Mouse (Mus musculus) hindbrain, embryonic 10.5 days (tissue): ENCODE results near the gene Vav3. TPM values are rescaled to one million over a fixed set of nuclear protein-coding genes. Genes with fewer than 3 reads are reported as not detected.
A peak's percentile ranks its signal among the peaks of the same experiment; 100 is the strongest.

Source experiments
- DNase-seq: peaks from one replicate; pipeline ENCODE4 v3.0.0-alpha.2; 2017; ENCODE audit warnings: low spot score
- H3K27ac ChIP-seq: fragments of 300-500 bp; sonication (generic); 2 replicates; pipeline ENCODE4 v1.5.1; 2016; ENCODE audit warnings: mild to moderate bottlenecking, moderate library complexity
- H3K27me3 ChIP-seq: fragments of 300-500 bp; sonication (generic); 2 replicates; pipeline ENCODE4 v1.6.1; 2016; ENCODE audit warnings: mild to moderate bottlenecking; ENCODE audit not compliant: poor library complexity, insufficient read depth, severe bottlenecking
- H3K36me3 ChIP-seq: fragments of 300-500 bp; sonication (generic); 2 replicates; pipeline ENCODE4 v1.6.1; 2016; ENCODE audit warnings: mild to moderate bottlenecking, moderate library complexity
- H3K4me1 ChIP-seq: fragments of 300-500 bp; sonication (generic); replicated peaks from 2 replicates; pipeline ENCODE4 v1.6.1; 2016; ENCODE audit warnings: mild to moderate bottlenecking
- H3K4me3 ChIP-seq: fragments of 300-500 bp; sonication (generic); 2 replicates; pipeline ENCODE4 v1.5.1; 2016; ENCODE audit warnings: mild to moderate bottlenecking, moderate library complexity
- H3K9me3 ChIP-seq: fragments of 300-500 bp; sonication (generic); 2 replicates; pipeline ENCODE4 v1.6.1; 2016; ENCODE audit warnings: mild to moderate bottlenecking, moderate library complexity
- WGBS: fragments of 180-500 bp; shearing (Covaris S2); methylation state at CpG from one replicate; pipeline ENCODE4 v1.1.7; 2016; 5-methylcytosine and 5-hydroxymethylcytosine counted together
- polyA plus RNA-seq: library from polyadenylated mRNA; unstranded; fragments of >200 nt; fragmentation: Nextera tagmentation; extraction: Ambion mirVana; gene quantifications from 2 replicates; pipeline ENCODE4 v1.2.1, GENCODE M21; 2016

Gene Vav3
- polyA plus RNA-seq: 8.9 and 12.2 TPM in 2 replicates

DNA sequence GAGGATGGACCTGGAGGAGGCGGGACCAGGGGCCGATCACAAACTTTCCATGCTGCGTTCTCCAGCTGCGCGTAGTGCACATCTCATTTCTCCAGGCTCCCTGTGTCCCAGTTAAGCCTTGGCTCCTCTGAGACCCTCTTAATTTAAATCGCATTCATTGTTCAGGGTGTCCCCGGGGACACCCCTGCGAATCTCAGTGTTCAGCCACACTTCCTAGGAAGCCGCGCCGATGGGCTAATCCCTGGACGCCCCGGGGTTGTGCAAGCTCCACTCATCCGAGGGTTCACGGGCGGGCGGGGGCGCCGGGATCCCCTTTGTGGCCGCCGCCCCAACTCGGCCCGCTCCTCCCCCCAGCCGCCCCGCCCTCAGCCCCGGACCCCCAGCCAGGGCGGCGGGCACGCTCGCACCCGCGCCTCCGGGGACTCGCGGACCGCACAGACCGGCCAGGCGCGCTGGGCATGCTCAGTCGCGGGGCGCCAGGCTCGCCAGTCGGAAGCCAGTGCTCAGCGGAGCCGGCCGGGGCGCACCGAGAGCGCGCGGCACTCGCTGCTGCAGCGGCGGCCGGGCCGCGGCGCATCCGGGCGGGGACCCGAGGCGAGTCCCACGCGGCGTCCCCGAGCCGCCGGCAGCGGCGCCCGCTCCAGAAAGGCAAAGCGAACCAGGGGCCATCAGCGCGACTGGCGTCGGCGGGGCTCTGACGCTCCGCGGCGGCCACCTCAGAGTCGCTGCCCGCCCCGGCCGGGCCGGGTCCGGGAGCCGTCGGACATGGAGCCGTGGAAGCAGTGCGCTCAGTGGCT is at the start of gene Vav3:
Gene Vav3 (plus strand): TSS at position 380 of the 797 bp plus-strand sequence.
- Histone ChIP-seq H3K4me1 (peaks cover 26% of the 10 kb centered on the region), H3K36me3 (no peaks in the 10 kb centered on the region), H3K27ac (peak within 1 kb of the TSS; percentile 91), H3K27me3 (peaks cover 16% of the 10 kb centered on the region), H3K4me3 (peak within 1 kb of the TSS; percentile 83), H3K9me3 (no peaks in the 10 kb centered on the region)
- WGBS: under 1% methylated on average over 92 of the region's 92 CpGs
- DNase-seq: peak; percentile 71

DNA sequence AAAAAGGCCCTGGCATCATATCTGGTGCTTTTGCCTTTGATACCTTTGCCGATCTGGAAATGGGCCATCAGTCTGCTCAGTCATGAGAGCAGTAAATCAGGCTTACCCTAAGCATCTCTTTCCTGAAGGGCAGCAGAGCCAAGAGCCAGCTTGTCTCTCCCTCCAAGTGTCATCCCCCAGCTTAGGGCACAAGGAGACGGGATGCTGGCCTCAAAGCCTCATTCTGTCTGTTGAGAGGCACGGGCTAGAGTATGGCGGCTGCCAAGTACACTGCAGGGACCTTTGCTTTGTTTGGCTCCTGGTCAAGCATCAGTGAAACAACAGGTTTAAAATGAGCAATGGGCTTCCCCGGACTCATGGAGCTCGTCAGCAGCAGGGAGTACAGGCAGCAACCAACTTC is 41.6 kb upstream of the Vav3 start:
- no peak for DNase-seq
- H3K27me3 ChIP-seq: no peaks in the 10 kb centered on the region
- 57% methylated on average over 6 of the region's 6 CpGs for WGBS

DNA sequence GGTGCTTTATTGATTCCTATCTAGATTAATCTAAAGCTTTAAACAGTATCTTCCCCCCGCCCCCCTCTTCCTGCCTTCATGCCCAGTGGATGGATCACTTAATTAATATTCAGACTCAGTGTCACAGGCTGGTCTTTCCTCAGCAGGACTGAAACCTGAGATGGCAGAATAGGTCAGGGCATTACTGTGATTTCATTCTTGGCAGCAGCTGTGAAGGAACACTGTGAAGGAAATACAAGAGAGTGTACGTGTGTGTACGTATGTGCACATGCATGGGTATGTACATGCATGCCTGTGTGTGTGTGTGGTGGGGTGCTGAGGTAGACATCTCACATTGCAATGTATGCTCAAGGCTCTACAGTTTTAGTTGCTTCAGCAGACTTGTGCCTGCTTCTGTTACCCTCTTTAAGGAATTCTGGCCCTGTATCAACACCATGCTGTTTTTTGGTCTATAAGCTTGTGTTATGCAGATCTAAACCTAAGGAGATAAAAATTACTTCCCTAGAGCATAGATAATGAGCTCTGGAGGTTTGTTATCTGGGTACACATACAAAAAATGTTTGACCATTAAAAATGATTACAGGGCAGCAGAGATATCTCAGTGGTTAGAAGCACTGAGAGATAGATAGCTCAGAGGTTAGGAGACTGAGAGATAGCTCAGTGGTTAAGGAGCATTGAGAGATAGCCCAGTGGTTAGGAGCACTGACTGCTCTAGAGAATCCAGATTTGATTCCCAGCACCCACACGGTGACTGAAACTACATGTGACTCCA is 41.0 kb upstream of the Vav3 start:
- peaks cover 13% of the 10 kb centered on the region for H3K4me1 ChIP-seq

More for the DNA sequence above, 41.6 kb upstream of the Vav3 start:
- peaks cover 13% of the 10 kb centered on the region for H3K4me1 ChIP-seq
- no peaks in the 10 kb centered on the region for H3K36me3 ChIP-seq
- H3K4me3 ChIP-seq: no peak overlapping the region
- H3K27ac ChIP-seq: peak overlapping the region; percentile 57; the same call in 1 of the 2 replicates
- no peaks in the 10 kb centered on the region for H3K9me3 ChIP-seq

DNA sequence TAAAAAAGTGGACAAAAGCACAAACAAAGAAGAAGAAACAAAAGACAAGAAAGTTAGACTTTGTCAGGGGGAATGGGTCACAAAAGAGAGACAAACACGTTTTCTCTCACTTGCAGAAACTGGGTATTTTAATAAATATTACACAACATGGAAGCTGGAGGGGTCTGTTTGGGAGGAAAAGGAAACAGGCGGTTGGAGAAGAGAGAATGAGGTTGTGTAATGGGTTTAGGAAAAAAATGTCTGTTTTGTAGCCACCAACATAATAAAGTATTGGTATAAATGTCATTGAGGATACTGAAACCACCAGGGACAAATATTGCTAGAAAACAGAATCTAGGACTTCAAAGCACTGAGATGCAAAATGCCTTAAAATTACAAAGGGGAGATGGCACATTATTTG is 38.4 kb upstream of the Vav3 start:
- DNase-seq: no peak
- H3K4me1 ChIP-seq: peaks cover 13% of the 10 kb centered on the region
- no peaks in the 10 kb centered on the region for H3K27me3 ChIP-seq
- no peaks in the 10 kb centered on the region for H3K36me3 ChIP-seq
- H3K9me3 ChIP-seq: no peaks in the 10 kb centered on the region
- no peak overlapping the region for H3K27ac ChIP-seq
- H3K4me3 ChIP-seq: no peak overlapping the region
- WGBS: 68% methylated on average over 2 of the region's 2 CpGs

More for the DNA sequence above, 41.0 kb upstream of the Vav3 start:
- no peaks in the 10 kb centered on the region for H3K27me3 ChIP-seq
- WGBS: 60% methylated on average over 4 of the region's 4 CpGs
- H3K36me3 ChIP-seq: no peaks in the 10 kb centered on the region
- DNase-seq: peak; percentile 8
- H3K9me3 ChIP-seq: no peaks in the 10 kb centered on the region
- peak overlapping the region; percentile 57; the same call in 1 of the 2 replicates for H3K27ac ChIP-seq
- H3K4me3 ChIP-seq: no peak overlapping the region

DNA sequence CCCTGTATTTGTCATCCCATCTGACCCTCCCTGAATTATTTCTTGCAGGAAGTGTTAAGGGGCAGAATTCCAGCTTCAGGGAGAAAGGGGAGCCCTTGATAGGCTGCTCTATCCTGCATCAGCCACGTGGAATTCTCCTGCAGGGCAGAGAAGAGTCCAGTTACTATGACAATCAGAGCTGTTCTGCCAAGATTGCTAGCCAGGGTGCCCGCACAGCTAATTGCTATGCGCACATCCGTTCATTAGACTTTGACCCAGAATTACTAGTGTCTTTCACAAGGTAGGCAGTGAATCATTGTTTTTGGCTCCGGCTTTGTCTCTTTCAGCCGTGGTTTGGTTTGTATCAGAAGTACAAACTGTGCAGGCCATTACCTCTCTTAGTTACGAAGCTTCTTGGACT is 33.0 kb upstream of the Vav3 start:
- Histone ChIP-seq H3K4me1 (0 out of 2 replicates have a peak, but pooled peaks cover 3% of the 10 kb centered on the region), H3K27ac (no peak overlapping the region), H3K4me3 (no peak overlapping the region), H3K9me3 (no peaks in the 10 kb centered on the region), H3K36me3 (no peaks in the 10 kb centered on the region), H3K27me3 (no peaks in the 10 kb centered on the region)
- 69% methylated on average over 7 of the region's 7 CpGs for WGBS
- no peak for DNase-seq

DNA sequence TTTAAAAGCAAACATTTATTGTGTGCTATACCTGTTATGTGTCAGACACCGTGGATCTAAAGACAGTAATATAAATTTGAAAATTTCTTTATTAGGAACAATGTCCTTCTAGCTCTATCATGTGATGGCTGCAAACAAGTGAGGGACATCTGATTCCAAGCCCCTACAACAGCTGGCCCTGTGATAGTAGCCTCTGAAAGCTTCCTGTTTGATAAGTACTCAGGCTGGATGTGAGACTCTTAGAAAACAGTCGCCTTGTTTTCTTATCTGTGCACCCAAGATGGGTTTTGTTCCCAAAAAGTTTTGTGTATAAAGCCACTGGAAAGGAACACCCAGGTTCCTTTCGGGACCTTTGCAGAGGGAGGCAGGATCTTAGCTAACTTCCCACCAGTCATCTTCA is 32.0 kb upstream of the Vav3 start:
- 80% methylated on average over 3 of the region's 3 CpGs for WGBS
- H3K4me1 ChIP-seq: 0 out of 2 replicates have a peak, but pooled peaks cover 3% of the 10 kb centered on the region
- no peak overlapping the region for H3K27ac ChIP-seq
- H3K27me3 ChIP-seq: no peaks in the 10 kb centered on the region
- no peak overlapping the region for H3K4me3 ChIP-seq
- H3K36me3 ChIP-seq: no peaks in the 10 kb centered on the region
- H3K9me3 ChIP-seq: no peaks in the 10 kb centered on the region
- no peak for DNase-seq

DNA sequence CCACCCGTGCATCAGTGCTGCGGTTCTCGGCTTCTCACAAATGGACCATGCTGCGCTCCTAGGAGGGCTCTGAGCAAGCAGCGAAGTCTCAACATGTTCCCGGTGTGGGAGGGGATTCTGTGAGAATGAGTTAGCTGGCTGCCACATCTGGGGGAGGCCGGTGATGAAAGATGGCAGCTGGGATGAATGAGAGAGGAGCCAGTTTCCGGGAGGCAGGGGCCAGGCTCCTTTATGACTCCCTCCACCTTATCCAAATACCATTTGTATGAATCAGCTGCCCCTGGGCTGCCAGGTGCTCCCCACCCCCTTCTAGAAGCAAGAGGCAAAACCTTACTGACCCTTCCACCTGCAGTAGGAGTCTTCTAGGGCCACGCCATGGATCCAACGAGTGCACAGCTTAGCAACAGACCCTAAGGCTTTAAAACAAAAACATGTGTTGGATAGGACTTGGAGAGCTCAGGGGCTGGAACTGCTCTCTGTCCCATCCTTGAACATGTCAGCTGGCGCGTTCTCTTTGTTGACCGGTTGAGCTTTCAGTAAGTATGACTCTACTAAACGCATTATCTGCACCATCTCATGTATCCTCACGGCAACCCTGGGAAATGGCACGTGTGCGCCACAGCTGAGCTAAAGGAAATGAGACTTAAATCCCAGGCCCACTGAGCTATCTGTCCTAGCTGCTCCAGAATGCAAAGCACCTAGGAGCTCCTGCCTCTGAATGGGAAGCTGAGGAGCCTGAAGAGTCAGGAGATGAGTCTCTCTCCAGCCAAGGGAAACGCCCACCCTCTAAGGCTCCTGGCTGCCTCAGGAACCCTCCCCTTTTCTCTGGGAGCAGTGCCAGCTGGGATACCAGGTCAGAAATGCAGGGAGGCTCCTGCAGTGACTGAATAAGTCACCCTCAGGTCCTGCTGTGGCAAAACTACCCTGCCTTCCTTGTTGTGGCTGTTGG is 30.9 kb upstream of the Vav3 start:
- Histone ChIP-seq H3K36me3 (no peaks in the 10 kb centered on the region), H3K27me3 (no peaks in the 10 kb centered on the region), H3K4me3 (no peak overlapping the region), H3K9me3 (no peaks in the 10 kb centered on the region), H3K27ac (0 out of 2 replicates have a peak overlapping the region, but pooled peaks have one; percentile 18), H3K4me1 (0 out of 2 replicates have a peak, but pooled peaks cover 3% of the 10 kb centered on the region)
- 88% methylated on average over 18 of the region's 18 CpGs for WGBS
- no peak for DNase-seq

DNA sequence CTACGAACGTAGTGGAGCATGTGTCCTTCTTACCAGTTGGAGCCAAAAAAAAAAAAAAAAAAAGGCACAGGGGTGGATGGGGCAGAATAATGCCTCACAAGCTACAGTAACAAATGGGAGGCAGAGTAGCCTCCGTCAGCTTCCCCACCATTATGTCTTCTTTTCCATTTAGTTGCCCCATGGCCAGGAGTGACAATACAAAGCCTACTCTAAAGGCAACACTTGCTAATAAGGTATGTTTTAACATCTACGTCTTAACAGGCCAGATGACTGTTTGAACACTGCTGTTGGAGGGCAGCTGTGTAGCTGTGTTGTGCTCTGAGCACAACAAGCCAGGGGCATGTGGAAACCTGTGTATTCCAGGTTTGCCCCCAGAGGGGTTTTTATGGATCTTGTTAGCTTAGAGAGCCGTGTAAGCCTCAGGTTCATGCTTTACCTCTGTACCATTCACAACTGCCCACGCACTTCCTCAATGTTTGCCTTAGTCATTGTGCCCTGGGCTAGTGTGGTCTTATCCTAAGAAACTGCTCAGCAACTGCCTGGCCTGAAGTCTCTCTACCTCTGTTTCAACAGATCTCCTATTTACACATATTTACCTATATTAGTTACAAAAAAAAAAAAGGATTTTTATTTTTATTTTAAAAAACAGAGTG is 29.2 kb upstream of the Vav3 start:
- Histone ChIP-seq H3K9me3 (no peaks in the 10 kb centered on the region), H3K27me3 (no peaks in the 10 kb centered on the region), H3K36me3 (no peaks in the 10 kb centered on the region), H3K4me1 (0 out of 2 replicates have a peak, but pooled peaks cover 3% of the 10 kb centered on the region), H3K27ac (no peak overlapping the region), H3K4me3 (no peak overlapping the region)
- DNase-seq: no peak
- WGBS: 90% methylated on average over 6 of the region's 6 CpGs

DNA sequence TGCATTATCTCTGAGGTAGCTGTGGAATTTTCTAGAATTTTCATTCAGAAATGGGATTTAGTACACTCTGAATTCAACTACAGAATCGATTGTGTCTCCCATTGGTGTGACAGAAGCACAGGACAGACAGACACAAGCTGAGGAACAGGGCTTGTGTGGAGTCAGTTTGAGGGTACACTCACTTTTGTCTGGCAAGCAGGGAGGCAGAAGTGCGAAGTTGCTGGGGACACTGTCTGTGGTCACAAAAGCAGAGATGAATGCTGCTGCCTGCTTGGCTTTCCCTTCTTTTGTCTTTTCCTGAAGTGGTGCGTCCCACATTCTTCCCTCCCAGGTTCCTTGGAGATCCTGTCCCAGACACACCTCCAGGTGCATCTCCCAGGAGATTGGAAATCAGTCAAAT is 28.6 kb upstream of the Vav3 start:
- Histone ChIP-seq H3K4me1 (0 out of 2 replicates have a peak, but pooled peaks cover 3% of the 10 kb centered on the region), H3K27ac (no peak overlapping the region), H3K9me3 (no peaks in the 10 kb centered on the region), H3K36me3 (no peaks in the 10 kb centered on the region), H3K27me3 (no peaks in the 10 kb centered on the region), H3K4me3 (no peak overlapping the region)
- DNase-seq: no peak
- 56% methylated on average over 3 of the region's 3 CpGs for WGBS

DNA sequence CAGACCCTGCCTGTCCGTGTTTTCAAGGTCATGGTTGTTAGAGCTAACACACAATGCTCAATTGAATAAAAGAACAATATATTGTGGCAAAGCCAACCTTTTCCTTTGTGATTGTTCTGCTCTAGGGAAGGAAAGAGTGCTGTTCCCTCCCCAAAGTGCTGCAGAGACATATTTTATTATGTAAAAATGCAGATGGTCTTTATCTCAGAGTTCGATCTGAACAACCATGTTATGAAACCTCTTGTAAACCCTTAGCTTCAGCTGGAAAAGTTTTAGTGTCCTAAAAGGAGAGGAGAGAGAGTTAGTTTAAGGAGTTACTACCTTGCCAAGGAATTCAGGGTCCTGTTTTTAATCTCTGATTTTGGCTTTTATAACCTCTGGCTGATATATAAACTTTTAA is 27.0 kb upstream of the Vav3 start:
- Histone ChIP-seq H3K27me3 (no peaks in the 10 kb centered on the region), H3K27ac (no peak overlapping the region), H3K9me3 (no peaks in the 10 kb centered on the region), H3K36me3 (no peaks in the 10 kb centered on the region), H3K4me1 (0 out of 2 replicates have a peak, but pooled peaks cover 3% of the 10 kb centered on the region), H3K4me3 (no peak overlapping the region)
- DNase-seq: no peak
- 54% methylated on average over 2 of the region's 2 CpGs for WGBS

DNA sequence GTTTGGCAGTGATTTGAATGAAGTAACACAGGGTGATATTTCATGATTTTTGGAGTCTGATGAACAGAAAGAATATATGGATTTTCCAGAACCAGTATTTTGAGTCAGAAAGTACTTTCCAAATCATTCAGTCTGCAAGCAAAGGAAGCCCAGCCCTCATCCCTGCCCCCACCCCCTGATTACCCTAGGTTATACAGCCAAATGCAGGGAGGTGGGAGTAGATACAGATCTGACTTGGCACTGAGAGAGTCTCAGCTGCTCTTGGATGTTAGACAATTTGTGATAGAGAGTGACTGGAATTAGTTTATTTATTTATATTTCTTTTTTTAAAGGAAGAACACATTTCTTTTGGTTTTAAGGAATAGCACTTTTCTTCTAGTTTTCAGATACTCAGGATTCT is 18.2 kb upstream of the Vav3 start:
- no peaks in the 10 kb centered on the region for H3K9me3 ChIP-seq
- no peak for DNase-seq

More for the DNA sequence above, 18.2 kb upstream of the Vav3 start:
- Histone ChIP-seq H3K36me3 (no peaks in the 10 kb centered on the region), H3K4me3 (no peak overlapping the region), H3K27me3 (no peaks in the 10 kb centered on the region), H3K4me1 (no peaks in the 10 kb centered on the region), H3K27ac (no peak overlapping the region)
